Mouse (Mus musculus): Measurements from ENCODE around the gene Ripply1.

Gene Ripply1

GRCm38 (mm10) chrX:139782278-139783044 is at the start of gene Ripply1:
Gene Ripply1 (minus strand): TSS chrX:139782353.
- no peak for DNase-seq

DNA sequence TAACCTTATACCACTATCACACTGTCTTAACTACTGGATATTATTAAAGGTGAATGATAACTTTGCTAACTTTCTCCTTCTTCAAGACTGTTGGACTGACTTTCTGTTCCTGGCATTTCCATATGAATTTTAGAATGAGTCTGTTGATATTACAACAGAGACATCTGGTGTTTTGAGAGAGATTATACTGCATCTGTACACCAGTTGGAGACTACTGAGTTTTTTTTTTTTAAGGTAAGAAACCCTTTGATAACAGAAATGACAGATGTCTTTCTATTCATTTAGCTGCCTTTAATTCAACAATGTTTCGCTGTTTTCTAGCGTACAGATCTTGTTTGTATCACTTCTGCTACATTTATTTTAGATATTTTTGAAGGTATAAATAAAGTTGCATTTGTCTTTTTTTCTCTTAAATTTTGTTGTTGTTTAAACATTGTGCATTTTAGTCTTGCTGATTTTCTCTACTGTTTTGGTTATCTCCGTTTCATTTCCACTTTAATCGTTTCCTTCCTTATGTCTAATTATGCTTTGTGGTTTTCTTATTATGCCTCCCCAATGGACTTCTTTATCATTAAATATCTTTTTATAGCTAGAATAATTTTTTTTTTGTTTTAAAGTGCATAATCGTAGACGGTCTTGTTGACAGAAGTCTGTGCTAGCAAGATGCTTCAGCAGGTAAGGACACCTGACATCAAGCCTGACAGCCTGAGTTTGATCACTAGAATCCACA is 46.4 kb upstream of the Ripply1 start:
- no peak for DNase-seq

- DNase-seq, result no peak
These were observed 44.8 kb upstream of the Ripply1 start for GRCm38 (mm10) chrX:139826926-139827325.

DNA sequence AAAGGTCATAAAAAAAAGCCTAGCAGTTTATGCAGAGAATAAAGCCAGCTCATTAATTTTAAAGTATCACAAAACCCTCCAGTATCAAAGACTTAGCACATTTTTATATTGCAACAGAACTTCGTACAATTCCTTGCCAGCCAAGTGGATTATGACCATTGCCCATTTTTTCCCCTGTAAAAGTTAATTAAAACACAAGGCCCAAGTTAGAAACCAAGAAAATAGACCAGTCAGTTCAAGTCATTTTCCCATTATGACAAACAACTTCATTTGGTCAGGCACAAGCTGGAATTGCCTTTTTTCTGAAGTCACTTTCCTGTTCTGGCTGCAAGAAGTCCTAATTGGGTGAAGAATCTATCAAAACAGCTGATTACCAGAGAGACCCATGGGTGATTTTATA is 43.2 kb upstream of the Ripply1 start:
- DNase-seq, result peak; percentile 54

- DNase-seq, result peak; percentile 85
These were observed 33.0 kb upstream of the Ripply1 start for GRCm38 (mm10) chrX:139815201-139815600.

- no peak for DNase-seq
These were observed 32.0 kb upstream of the Ripply1 start for GRCm38 (mm10) chrX:139814018-139814635.

GRCm38 (mm10) chrX:139813299-139814002 is 31.3 kb upstream of the Ripply1 start:
- DNase-seq, result no peak

- peak; percentile 58 for DNase-seq
These were observed 30.6 kb upstream of the Ripply1 start for GRCm38 (mm10) chrX:139812636-139813298.

DNA sequence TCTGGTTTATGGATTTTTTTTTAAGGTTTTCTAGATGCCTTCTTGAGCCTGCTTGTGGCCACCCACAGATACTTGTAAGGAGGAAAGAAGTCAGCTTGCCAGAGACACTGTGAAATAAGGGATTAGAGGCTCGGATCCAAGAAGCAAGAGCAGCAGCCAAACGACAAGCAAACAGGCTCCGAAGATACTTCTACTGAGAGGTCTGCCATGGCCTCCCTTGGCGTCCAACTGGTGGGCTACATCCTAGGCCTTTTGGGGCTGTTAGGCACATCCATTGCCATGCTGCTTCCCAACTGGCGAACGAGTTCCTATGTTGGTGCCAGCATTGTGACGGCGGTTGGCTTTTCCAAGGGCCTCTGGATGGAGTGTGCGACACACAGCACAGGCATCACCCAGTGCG is 26.3 kb upstream of the Ripply1 start:
- DNase-seq, result no peak

GRCm38 (mm10) chrX:139808085-139808484 is 25.9 kb upstream of the Ripply1 start:
- DNase-seq, result peak; percentile 81

GRCm38 (mm10) chrX:139807391-139807790 is 25.2 kb upstream of the Ripply1 start:
- DNase-seq, result peak; percentile 77

DNA sequence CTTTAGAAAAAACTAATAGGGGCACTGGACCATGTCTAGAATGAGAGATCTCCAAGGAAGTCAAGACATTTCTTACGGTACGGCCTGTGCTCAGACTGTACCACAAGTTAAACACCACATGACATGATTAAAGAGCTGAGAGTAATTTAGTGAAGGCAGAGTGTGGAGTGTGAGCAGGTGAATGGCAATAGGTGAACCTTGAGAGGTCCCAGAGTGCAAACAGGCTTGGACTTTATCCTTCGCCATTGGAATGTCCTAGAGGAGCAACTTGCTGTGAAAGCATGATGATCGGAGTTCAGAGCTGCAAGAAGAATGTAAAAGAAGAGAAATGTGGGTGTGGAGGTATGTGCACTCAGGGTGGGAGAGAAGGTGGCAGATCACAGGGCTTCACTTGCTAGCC is 23.8 kb upstream of the Ripply1 start:
- DNase-seq, result peak; percentile 81

- no peak for DNase-seq
These were observed 20.9 kb upstream of the Ripply1 start for GRCm38 (mm10) chrX:139803028-139803427.

DNA sequence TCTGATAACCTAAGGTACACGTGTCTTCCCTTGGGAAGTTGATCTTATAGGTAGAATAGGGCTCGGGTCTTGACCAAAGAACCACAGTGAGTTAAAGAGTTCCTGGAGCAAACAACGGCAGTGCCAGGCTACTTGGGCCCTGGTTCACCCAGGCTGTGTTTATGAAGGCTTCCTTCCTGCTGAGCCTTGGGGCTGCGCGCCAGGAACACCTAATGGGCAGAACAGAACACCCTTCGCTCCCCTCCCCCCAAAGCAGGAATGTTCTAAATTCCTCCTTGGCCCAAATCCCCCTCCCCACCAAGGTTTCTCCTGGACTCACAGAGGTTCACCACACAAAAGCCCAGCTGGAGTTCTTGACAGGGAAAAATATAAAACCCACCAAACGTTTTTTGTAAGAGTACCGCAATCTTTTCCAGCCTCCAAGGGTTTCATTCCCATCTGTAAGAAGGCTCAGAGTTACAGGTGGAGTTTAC is 18.3 kb upstream of the Ripply1 start, which contains the start of gene Cldn2:
Cldn2 (plus strand) TSS at position 423 of the 473 bp plus-strand sequence.
- DNase-seq, result peak; percentile 31

DNA sequence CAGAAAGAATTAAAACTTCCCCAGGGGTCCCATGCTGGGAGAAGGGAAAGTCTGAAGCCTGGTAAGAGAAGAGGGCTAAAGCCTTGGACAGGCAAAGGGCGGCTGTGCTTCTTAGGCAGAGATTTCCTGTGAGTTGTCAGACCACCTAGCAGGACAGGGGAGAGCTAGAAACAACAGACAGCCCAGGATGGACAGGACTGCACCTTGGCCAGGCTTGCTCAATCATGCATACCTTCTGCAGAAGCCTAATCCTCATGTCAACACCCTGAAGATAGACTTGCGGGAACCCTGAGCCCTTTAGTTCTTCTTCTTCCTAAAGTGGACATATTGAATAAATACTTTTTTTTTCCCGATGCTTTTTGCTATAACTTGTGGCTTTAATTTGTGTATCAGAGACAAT is 17.8 kb upstream of the Ripply1 start:
- DNase-seq, result peak; percentile 51

- DNase-seq, result peak; percentile 34
These were observed 15.7 kb upstream of the Ripply1 start for GRCm38 (mm10) chrX:139797875-139798274.

- DNase-seq, result no peak
These were observed 13.9 kb upstream of the Ripply1 start for GRCm38 (mm10) chrX:139796037-139796436.

DNA sequence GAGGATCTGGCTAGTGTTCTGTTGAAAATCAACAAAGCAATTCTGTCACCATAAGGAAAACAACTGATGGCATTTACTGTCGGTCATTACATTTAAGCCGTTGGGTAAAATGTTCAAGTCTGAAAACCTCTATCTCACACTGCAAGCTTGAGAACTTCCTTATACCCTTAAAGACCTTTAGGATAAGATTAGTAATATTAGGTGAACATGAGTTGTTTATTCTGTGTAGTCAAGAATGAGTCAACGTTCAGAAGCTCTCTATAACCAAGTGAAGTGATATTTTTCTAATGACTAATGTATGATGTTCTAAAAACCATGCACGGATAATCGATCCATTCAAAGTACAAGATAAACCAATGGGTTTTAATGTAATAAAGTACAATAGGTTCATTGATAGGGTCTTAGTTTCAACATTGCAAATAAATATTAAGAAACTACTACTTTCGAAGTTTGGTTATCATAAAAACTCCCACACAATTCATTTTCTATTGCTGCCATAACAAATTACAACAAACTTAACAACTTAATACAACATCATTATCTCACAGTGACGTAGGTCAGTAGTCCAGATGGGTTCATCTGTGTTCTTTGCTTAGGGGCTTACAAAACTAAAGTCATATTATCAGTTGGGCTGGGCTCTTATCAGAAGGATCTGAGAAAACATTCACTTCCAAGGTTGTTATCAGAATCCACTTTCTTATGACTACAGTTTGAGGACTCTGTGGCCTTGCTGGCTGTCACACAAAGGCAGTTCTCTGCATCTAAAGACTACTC is 12.1 kb upstream of the Ripply1 start:
- no peak for DNase-seq

DNA sequence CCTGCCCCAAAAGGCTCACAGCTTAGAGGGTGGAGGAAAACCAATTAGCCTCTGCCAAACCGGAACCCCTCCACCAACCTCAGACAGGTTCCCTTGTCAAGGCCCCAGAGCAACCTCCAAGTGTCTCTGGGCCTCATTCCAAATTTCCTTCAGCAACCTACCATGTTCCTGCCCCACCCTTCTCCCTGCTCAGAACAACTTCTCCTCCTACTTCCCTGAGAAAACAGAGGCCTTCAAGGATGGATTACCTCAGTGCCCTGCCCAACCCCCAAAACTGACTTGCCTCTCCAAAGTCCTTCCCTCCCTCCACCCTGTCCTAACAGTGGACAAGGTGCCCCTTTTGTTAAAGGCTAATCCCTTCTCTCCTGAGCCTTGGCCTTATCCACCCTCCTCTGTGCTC is 3.6 kb upstream of the Ripply1 start:
- DNase-seq, result peak; percentile 79

- peak; percentile 69 for DNase-seq
These were observed 881 bp upstream of the Ripply1 start for GRCm38 (mm10) chrX:139783045-139783422.

DNA sequence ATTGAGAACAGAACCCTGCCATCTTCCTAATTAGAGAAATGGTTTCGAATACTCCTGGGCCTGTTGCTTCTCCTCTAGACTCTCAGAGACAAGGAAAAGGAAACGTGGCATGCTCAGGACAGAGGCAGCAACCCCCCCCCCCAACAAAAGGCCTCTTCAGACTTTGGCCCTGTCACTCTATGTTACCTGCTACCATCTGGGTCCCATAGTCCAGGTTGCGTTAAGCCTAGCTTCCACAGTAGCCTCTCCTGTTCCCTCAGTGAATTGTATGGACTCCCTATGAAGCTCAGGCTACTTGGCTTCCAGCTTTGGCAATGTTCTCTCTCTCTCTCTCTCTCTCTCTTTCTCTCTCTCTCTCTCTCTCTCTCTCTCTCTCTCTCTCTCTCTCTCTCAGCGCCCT is 590 bp downstream of the Ripply1 start:
- no peak for DNase-seq

GRCm38 (mm10) chrX:139780988-139781387 is 1.2 kb downstream of the Ripply1 start:
- no peak for DNase-seq
